Mouse (Mus musculus) adrenal gland, postnatal 25 days (tissue): ENCODE results near the gene Pmfbp1. TPM values are rescaled to one million over a fixed set of nuclear protein-coding genes. Genes with fewer than 3 reads are reported as not detected.
A peak's percentile ranks its signal among the peaks of the same experiment; 100 is the strongest.
"Not testable (repeated sequence)": the region's sequence is repeated elsewhere in the genome, so short reads cannot be mapped to it uniquely, and the experiment has no call there.

Experiments used
- DNase-seq: peaks from one replicate; pipeline ENCODE4 v3.0.0; 2021; ENCODE audit warnings: mixed read lengths
- long read RNA-seq: library from polyadenylated mRNA; stranded (forward); transcript quantifications from one replicate; pipeline ENCODE4 v2.0.0, GENCODE M21; 2021
- total RNA-seq: library from RNA; stranded (reverse); gene quantifications from 2 replicates; pipeline ENCODE4 v1.2.3, GENCODE M21; 2021

Pmfbp1 gene
- total RNA-seq: not detected in 2 replicates
- long read RNA-seq: 0 reads

- no peak for DNase-seq
These were observed at the start of gene Pmfbp1 for GRCm38 (mm10) chr8:109493727-109494126. TSS of gene Pmfbp1 (plus strand) at chr8:109494027.

GRCm38 (mm10) chr8:109446896-109447295, 46.9 kb upstream of the Pmfbp1 start:
- DNase-seq: not testable (repeated sequence)

GRCm38 (mm10) chr8:109451000-109451399, 42.8 kb upstream of the Pmfbp1 start:
- DNase-seq: no peak

- no peak for DNase-seq
These were observed 38.7 kb upstream of the Pmfbp1 start for GRCm38 (mm10) chr8:109455113-109455512.

- DNase-seq: no peak
These were observed 36.4 kb upstream of the Pmfbp1 start for GRCm38 (mm10) chr8:109457387-109457786.

GRCm38 (mm10) chr8:109458580-109458979, 35.2 kb upstream of the Pmfbp1 start:
- peak; percentile 42 for DNase-seq

GRCm38 (mm10) chr8:109463075-109463474, 30.8 kb upstream of the Pmfbp1 start:
- DNase-seq: no peak

GRCm38 (mm10) chr8:109463677-109464313, 30.0 kb upstream of the Pmfbp1 start:
- no peak for DNase-seq

- DNase-seq: peak; percentile 26
These were observed 29.4 kb upstream of the Pmfbp1 start for GRCm38 (mm10) chr8:109464451-109464891.

- no peak for DNase-seq
These were observed 28.8 kb upstream of the Pmfbp1 start for GRCm38 (mm10) chr8:109465056-109465455.

- no peak for DNase-seq
These were observed 28.1 kb upstream of the Pmfbp1 start for GRCm38 (mm10) chr8:109465761-109466160.

- DNase-seq: no peak
These were observed 26.3 kb upstream of the Pmfbp1 start for GRCm38 (mm10) chr8:109467516-109467915.

- DNase-seq: no peak
These were observed 25.7 kb upstream of the Pmfbp1 start for GRCm38 (mm10) chr8:109468112-109468511.

- no peak for DNase-seq
These were observed 22.0 kb upstream of the Pmfbp1 start for GRCm38 (mm10) chr8:109471876-109472275.

- no peak for DNase-seq
These were observed 21.4 kb upstream of the Pmfbp1 start for GRCm38 (mm10) chr8:109472400-109472799.

- DNase-seq: no peak
These were observed 19.2 kb upstream of the Pmfbp1 start for GRCm38 (mm10) chr8:109474442-109475121.

GRCm38 (mm10) chr8:109475436-109475835, 18.4 kb upstream of the Pmfbp1 start:
- DNase-seq: no peak

- DNase-seq: no peak
These were observed 15.2 kb upstream of the Pmfbp1 start for GRCm38 (mm10) chr8:109478586-109478985.

- DNase-seq: no peak
These were observed 9.1 kb upstream of the Pmfbp1 start for GRCm38 (mm10) chr8:109484741-109485140.

GRCm38 (mm10) chr8:109485530-109485929, 8.3 kb upstream of the Pmfbp1 start:
- DNase-seq: no peak

- no peak for DNase-seq
These were observed 1.0 kb upstream of the Pmfbp1 start for GRCm38 (mm10) chr8:109492785-109493184.

- no peak for DNase-seq
These were observed 774 bp downstream of the Pmfbp1 start for GRCm38 (mm10) chr8:109494601-109495000.

- DNase-seq: no peak
These were observed 3.6 kb downstream of the Pmfbp1 start for GRCm38 (mm10) chr8:109497431-109497830.
